Mouse (Mus musculus) large intestine, adult 2 months (tissue): ENCODE data around the gene Lipk. TPM values are rescaled to one million over a fixed set of nuclear protein-coding genes. Genes with fewer than 3 reads are reported as not detected.
A peak's percentile ranks its signal among the peaks of the same experiment; 100 is the strongest.

ENCODE experiments used
- DNase-seq: peaks from one replicate; pipeline ENCODE4 v3.0.0-alpha.2; 2012; ENCODE audit warnings: low read depth, low spot score
- WGBS: fragments of 180-500 bp; shearing (Covaris S2); methylation state at CpG from one replicate; pipeline ENCODE4 v1.1.7; 2018; 5-methylcytosine and 5-hydroxymethylcytosine counted together
- polyA plus RNA-seq: library from polyadenylated mRNA; depleted of rRNA; stranded (reverse); fragments of >200 nt; gene quantifications from 2 replicates; pipeline ENCODE4 v1.2.3, GENCODE M21; 2012; rRNA removed

Lipk gene
- polyA plus RNA-seq, result 0.07 and 0.15 TPM in 2 replicates

- no peak for DNase-seq
- 72% methylated on average over 6 of the region's 6 CpGs for WGBS
Observed at GRCm38 (mm10) chr19:34008002-34008401, at the start of gene Lipk. Gene Lipk, plus strand, starts transcription at chr19:34008290.

GRCm38 (mm10) chr19:33960887-33961286, 47.2 kb upstream of the Lipk start, which contains the start of gene Lipf:
Gene Lipf, plus strand, starts transcription at chr19:33961187.
- no peak for DNase-seq

GRCm38 (mm10) chr19:33979007-33979406, 29.1 kb upstream of the Lipk start:
- no peak for DNase-seq
- WGBS, result 38% methylated on average over 3 of the region's 3 CpGs

GRCm38 (mm10) chr19:33983043-33983442, 25.0 kb upstream of the Lipk start:
- WGBS, result 39% methylated on average over 3 of the region's 3 CpGs

GRCm38 (mm10) chr19:34021440-34022172, 13.5 kb downstream of the Lipk start:
- WGBS, result 35% methylated on average over 11 of the region's 11 CpGs
- peak; percentile 57 for DNase-seq

More at GRCm38 (mm10) chr19:33983043-33983442, 25.0 kb upstream of the Lipk start:
- DNase-seq, result no peak

GRCm38 (mm10) chr19:34022759-34023158, 14.7 kb downstream of the Lipk start:
- 36% methylated on average over 3 of the region's 3 CpGs for WGBS
- peak; percentile 3 for DNase-seq

GRCm38 (mm10) chr19:34039731-34040130, 31.6 kb downstream of the Lipk start:
- 51% methylated on average over 1 of the region's 1 CpGs for WGBS

GRCm38 (mm10) chr19:34043008-34043407, 34.9 kb downstream of the Lipk start:
- DNase-seq, result no peak
- 51% methylated on average over 6 of the region's 6 CpGs for WGBS

More at GRCm38 (mm10) chr19:34039731-34040130, 31.6 kb downstream of the Lipk start:
- DNase-seq, result no peak

GRCm38 (mm10) chr19:34049371-34050039, 41.4 kb downstream of the Lipk start:
- no peak for DNase-seq
- WGBS, result 77% methylated on average over 3 of the region's 3 CpGs

GRCm38 (mm10) chr19:34051502-34051901, 43.4 kb downstream of the Lipk start:
- 60% methylated on average over 3 of the region's 3 CpGs for WGBS
- no peak for DNase-seq

GRCm38 (mm10) chr19:34063547-34063946, 55.5 kb downstream of the Lipk start:
- WGBS, result 41% methylated on average over 1 of the region's 1 CpGs
- no peak for DNase-seq

- DNase-seq, result no peak
- WGBS, result 78% methylated on average over 4 of the region's 4 CpGs
Observed at GRCm38 (mm10) chr19:34064059-34064458, 56.0 kb downstream of the Lipk start.

GRCm38 (mm10) chr19:34066779-34067472, 58.8 kb downstream of the Lipk start, which contains the start of gene Lipn:
Gene Lipn, plus strand, starts transcription at chr19:34067358.
- no peak for DNase-seq
- 56% methylated on average over 9 of the region's 9 CpGs for WGBS

- peak; percentile 44 for DNase-seq
Observed at GRCm38 (mm10) chr19:34074239-34074638, 66.1 kb downstream of the Lipk start.

- WGBS, result 23% methylated on average over 2 of the region's 2 CpGs
- no peak for DNase-seq
Observed at GRCm38 (mm10) chr19:34078130-34078529, 70.0 kb downstream of the Lipk start.

- WGBS, result 62% methylated on average over 3 of the region's 3 CpGs
- DNase-seq, result no peak
Observed at GRCm38 (mm10) chr19:34089011-34089680, 81.1 kb downstream of the Lipk start.

- whole genome bisulfite sequencing, result 35% methylated on average over 5 of the region's 5 CpGs
Observed at GRCm38 (mm10) chr19:34095381-34095780, 87.3 kb downstream of the Lipk start.

GRCm38 (mm10) chr19:34096228-34096627, 88.1 kb downstream of the Lipk start:
- no peak for DNase-seq
- 35% methylated on average over 1 of the region's 1 CpGs for WGBS

More at GRCm38 (mm10) chr19:34095381-34095780, 87.3 kb downstream of the Lipk start:
- DNase-seq, result no peak
